Mouse (Mus musculus) liver, adult 2 months (tissue): ENCODE measurements at regions not wholly inside any gene's neighbourhood (a gene's known extent, or its start where the extent isn't known, plus 50 kb on each side); places are given as distances from the start of the nearest gene placed in this dataset.

ENCODE experiments used
- DNase-seq: peaks from one replicate; pipeline ENCODE4 v3.0.0-alpha.2; 2011; ENCODE audit warnings: low read depth, low spot score; ENCODE audit errors: extremely low read depth
- H3K27ac ChIP-seq: fragments of 200-500 bp; replicated peaks from 2 replicates; pipeline ENCODE4 v1.5.1; 2012; ENCODE audit warnings: low read depth, mild to moderate bottlenecking, control low read depth, inconsistent platforms, low read length; ENCODE audit not compliant: insufficient read depth
- H3K27me3 ChIP-seq: fragments of 200-500 bp; 2 replicates; pipeline ENCODE4 v1.6.1; 2012; ENCODE audit warnings: mild to moderate bottlenecking, moderate library complexity, low read length, inconsistent platforms; ENCODE audit not compliant: control insufficient read depth, insufficient read depth
- H3K36me3 ChIP-seq: fragments of 200-500 bp; 2 replicates; pipeline ENCODE4 v1.6.1; 2012; ENCODE audit warnings: low read length, inconsistent platforms; ENCODE audit not compliant: control insufficient read depth, insufficient read depth
- H3K4me1 ChIP-seq: fragments of 200-500 bp; 2 replicates; pipeline ENCODE4 v1.6.1; 2011; ENCODE audit warnings: low read length; ENCODE audit not compliant: control insufficient read depth, insufficient read depth
- H3K4me3 ChIP-seq: fragments of 200-500 bp; 2 replicates; pipeline ENCODE4 v1.5.1; 2011; ENCODE audit warnings: low read depth, mild to moderate bottlenecking, control low read depth, low read length, moderate library complexity; ENCODE audit not compliant: insufficient read depth
- H3K79me2 ChIP-seq: fragments of 200-500 bp; 2 replicates; pipeline ENCODE4 v1.6.1; 2012; ENCODE audit warnings: inconsistent platforms, mild to moderate bottlenecking, low read length, moderate library complexity; ENCODE audit not compliant: control insufficient read depth, insufficient read depth
- H3K9ac ChIP-seq: fragments of 200-500 bp; 2 replicates; pipeline ENCODE4 v1.6.1; 2012; ENCODE audit warnings: low read depth, mild to moderate bottlenecking, control low read depth, inconsistent platforms, low read length
- CTCF ChIP-seq: fragments of 200-500 bp; IDR thresholded peaks from 2 replicates; pipeline ENCODE4 v1.5.1; 2011; ENCODE audit warnings: low read depth, low read length, control low read depth
- POLR2A ChIP-seq: fragments of 200-500 bp; IDR thresholded peaks from 2 replicates; pipeline ENCODE4 v1.6.1; 2011; ENCODE audit warnings: low read length, control low read depth; ENCODE audit not compliant: insufficient read depth; ENCODE audit errors: extremely low read depth
- WGBS: fragments of 180-500 bp; shearing (Covaris S2); methylation state at CpG from one replicate; pipeline ENCODE4 v1.1.7; 2018; 5-methylcytosine and 5-hydroxymethylcytosine counted together

- Histone ChIP-seq H3K36me3 (no peaks in the 10 kb centered on the region), H3K27ac (no peak overlapping the region), H3K4me1 (no peaks in the 10 kb centered on the region), H3K27me3 (no peaks in the 10 kb centered on the region), H3K79me2 (no peaks in the 10 kb centered on the region), H3K4me3 (no peak overlapping the region), H3K9ac (no peak overlapping the region)
- peak; percentile 74 for DNase-seq
- no peak for TF ChIP-seq POLR2A
- TF ChIP-seq CTCF = no peak
- WGBS = 4% methylated on average over 1 of the region's 1 CpGs
Observed at GRCm38 (mm10) chrX:15753628-15754027, 769.0 kb upstream of the Cypt1 start.
